Mouse (Mus musculus) limb, embryonic 12.5 days (tissue): ENCODE data around the gene Trim41. TPM values are rescaled to one million over a fixed set of nuclear protein-coding genes. Genes with fewer than 3 reads are reported as not detected.
"Not testable (repeated sequence)": the region's sequence is repeated elsewhere in the genome, so short reads cannot be mapped to it uniquely, and the experiment has no call there.

Experiments
- ATAC-seq: fragments of 200-750 bp; cut with Nextera tagmentation; 2 replicates; pipeline ENCODE4 v1.8.0; 2017; ENCODE audit warnings: low read depth, moderate TSS enrichment; ENCODE audit not compliant: insufficient number of reproducible peaks, insufficient read depth, low FRiP score, low TSS enrichment
- H3K27ac ChIP-seq: fragments of 300-500 bp; sonication (generic); 2 replicates; pipeline ENCODE4 v1.5.1; 2016; ENCODE audit warnings: mild to moderate bottlenecking, moderate library complexity
- H3K27me3 ChIP-seq: fragments of 300-500 bp; sonication (generic); 2 replicates; pipeline ENCODE4 v1.6.1; 2016; ENCODE audit warnings: mild to moderate bottlenecking, moderate library complexity
- H3K36me3 ChIP-seq: fragments of 300-500 bp; sonication (generic); 2 replicates; pipeline ENCODE4 v1.6.1; 2016; ENCODE audit warnings: mild to moderate bottlenecking, moderate library complexity
- H3K4me1 ChIP-seq: fragments of 300-500 bp; sonication (generic); replicated peaks from 2 replicates; pipeline ENCODE4 v1.6.1; 2016
- H3K4me2 ChIP-seq: fragments of 300-500 bp; sonication (generic); 2 replicates; pipeline ENCODE4 v1.6.1; 2016; ENCODE audit warnings: mild to moderate bottlenecking, moderate library complexity
- H3K4me3 ChIP-seq: fragments of 300-500 bp; sonication (generic); replicated peaks from 2 replicates; pipeline ENCODE4 v1.5.1; 2016; ENCODE audit warnings: mild to moderate bottlenecking
- H3K9ac ChIP-seq: fragments of 300-500 bp; sonication (generic); replicated peaks from 2 replicates; pipeline ENCODE4 v1.6.1; 2016; ENCODE audit warnings: mild to moderate bottlenecking, moderate library complexity
- H3K9me3 ChIP-seq: fragments of 300-500 bp; sonication (generic); 2 replicates; pipeline ENCODE4 v1.6.1; 2016; ENCODE audit warnings: mild to moderate bottlenecking, moderate library complexity
- WGBS: fragments of 180-500 bp; shearing (Covaris S2); methylation state at CpG from one replicate; pipeline ENCODE4 v1.1.7; 2016; 5-methylcytosine and 5-hydroxymethylcytosine counted together
- polyA plus RNA-seq: library from polyadenylated mRNA; unstranded; fragments of >200 nt; fragmentation: Nextera tagmentation; extraction: Ambion mirVana; gene quantifications from 2 replicates; pipeline ENCODE4 v1.2.1, GENCODE M21; 2016

The Trim41 gene
- polyA plus RNA-seq, 1 experiment from 2014 or later: 7.3 TPM

DNA sequence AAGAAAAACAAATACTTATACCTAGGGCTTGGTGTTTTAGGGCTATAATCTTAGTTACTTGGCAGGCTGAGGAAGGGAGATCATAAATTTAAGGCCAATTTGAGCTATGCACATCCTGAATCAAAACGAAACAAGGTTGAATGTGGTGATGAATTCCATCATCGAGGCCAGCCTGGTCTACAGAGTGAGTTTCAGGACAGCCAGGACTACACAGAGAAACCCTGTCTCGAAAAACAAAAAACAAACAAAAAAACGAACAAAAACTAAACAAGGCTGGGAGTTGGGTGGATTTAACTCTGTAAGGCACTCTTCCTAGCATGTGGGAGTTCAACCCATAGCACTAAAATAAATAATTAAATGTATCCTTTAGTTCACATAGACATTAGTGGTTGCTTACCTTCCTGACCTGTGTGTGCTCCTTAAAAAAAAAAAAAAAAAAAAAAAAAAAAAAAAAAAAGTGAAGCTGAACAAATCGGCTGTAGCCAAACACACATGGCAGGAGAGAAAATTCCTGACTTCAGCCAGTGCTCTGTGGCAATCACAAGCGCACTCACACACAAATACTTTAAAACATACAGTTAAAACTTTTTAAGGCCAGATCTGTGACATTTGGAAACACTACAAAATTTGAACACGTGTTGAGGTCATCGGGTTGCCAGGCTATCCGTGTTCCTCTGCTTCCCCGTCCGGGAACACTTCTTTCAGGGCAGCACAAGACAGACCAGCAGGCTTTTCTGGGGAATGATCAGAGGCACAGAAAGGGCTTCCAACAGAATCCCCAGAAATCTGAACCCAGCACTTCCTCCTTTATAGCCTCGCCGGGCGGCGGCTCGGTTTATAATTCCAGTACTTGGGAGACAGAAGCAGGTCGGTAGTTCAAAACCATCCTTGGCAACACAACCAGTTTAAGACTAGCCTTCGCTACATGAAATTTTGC lies 17.9 kb downstream of the Trim41 start:
- no peaks in the 10 kb centered on the region for H3K27me3 ChIP-seq
- peaks cover 30% of the 10 kb centered on the region for H3K36me3 ChIP-seq
- no peaks in the 10 kb centered on the region for H3K9me3 ChIP-seq
- H3K27ac ChIP-seq: peak overlapping the region; percentile 90
- H3K4me3 ChIP-seq: peak overlapping the region; percentile 61
- H3K4me2 ChIP-seq: peak overlapping the region; percentile 91
- H3K9ac ChIP-seq: peak overlapping the region; percentile 83
- H3K4me1 ChIP-seq: peaks cover 28% of the 10 kb centered on the region
- peak; percentile 7; the same call in 1 of the 2 replicates for ATAC-seq
- WGBS: 8% methylated on average over 18 of the region's 18 CpGs

DNA sequence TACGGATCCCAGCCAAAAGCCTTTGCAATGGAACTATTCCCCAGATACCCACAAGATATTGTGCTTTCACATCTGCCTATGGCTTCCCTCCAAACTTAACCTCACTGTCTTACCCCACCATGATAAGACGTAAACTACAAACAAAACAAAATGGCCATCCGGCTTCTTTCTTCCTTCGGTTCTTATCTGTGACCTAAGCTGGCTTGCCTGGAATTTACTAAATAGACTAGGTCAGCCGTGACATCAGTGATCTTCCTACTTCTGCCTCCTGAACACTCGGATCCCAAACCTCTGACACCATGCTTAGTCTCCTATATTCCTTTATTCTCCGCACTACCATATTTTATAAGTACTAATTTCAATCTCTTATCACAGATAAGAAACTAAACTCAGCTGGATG lies 18.8 kb downstream of the Trim41 start:
- H3K4me1 ChIP-seq: peaks cover 28% of the 10 kb centered on the region
- no peaks in the 10 kb centered on the region for H3K27me3 ChIP-seq
- ATAC-seq: no peak
- WGBS: 88% methylated on average over 7 of the region's 7 CpGs
- H3K27ac ChIP-seq: no peak overlapping the region
- no peak overlapping the region; the same call in 1 of the 2 replicates for H3K4me3 ChIP-seq
- H3K4me2 ChIP-seq: peak overlapping the region; percentile 91
- peak overlapping the region; percentile 1; the same call in 1 of the 2 replicates for H3K9ac ChIP-seq
- H3K9me3 ChIP-seq: no peaks in the 10 kb centered on the region
- peaks cover 21% of the 10 kb centered on the region for H3K36me3 ChIP-seq

DNA sequence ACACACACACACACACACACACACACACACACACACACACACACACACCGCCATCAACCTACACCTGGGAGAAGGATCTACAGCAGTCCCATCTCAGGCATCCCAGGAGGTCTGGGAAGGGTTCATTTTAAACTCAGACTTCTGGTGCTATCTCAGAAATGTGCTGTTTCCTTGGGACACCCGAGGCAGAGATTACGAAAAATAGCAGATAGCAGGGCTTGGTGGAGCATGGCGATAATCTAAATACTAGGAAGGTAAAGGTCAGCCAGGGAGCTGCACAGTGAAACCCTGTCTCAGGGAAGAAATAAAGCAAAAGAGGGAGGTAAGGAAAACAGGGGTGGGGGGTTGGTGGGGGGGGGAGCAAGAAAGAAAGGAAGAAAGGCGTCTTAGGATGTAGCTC lies 19.9 kb downstream of the Trim41 start:
- H3K36me3 ChIP-seq: peaks cover 11% of the 10 kb centered on the region
- WGBS: 92% methylated on average over 5 of the region's 5 CpGs

DNA sequence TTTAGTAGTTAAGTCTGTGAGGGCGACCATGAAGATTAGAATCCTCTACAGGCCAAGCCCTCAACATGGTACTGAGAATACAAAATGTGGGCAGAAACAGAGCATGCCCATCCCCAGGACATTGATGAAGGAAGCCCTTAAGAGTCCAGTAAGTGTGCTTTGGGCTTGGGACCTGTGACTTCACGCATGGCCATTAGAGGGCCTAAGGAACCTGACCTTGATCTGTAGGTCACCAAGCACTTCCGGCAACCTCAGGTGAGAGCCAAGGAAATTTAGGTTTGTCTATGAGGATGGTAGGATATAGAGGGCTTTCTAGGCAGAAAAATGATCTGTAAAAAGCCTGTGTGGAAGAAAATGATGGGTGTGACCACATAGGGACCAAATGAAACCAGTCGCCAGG lies 20.9 kb downstream of the Trim41 start:
- Histone ChIP-seq H3K4me1 (peaks cover 9% of the 10 kb centered on the region), H3K4me2 (no peak overlapping the region), H3K36me3 (peaks cover under 1% of the 10 kb centered on the region; the same call in 1 of the 2 replicates), H3K9ac (no peak overlapping the region), H3K4me3 (no peak overlapping the region), H3K27me3 (no peaks in the 10 kb centered on the region), H3K27ac (no peak overlapping the region), H3K9me3 (no peaks in the 10 kb centered on the region)
- 76% methylated on average over 4 of the region's 4 CpGs for WGBS
- no peak for ATAC-seq

More for the DNA sequence above, 19.9 kb downstream of the Trim41 start:
- Histone ChIP-seq H3K27ac (no peak overlapping the region), H3K9me3 (no peaks in the 10 kb centered on the region), H3K27me3 (no peaks in the 10 kb centered on the region), H3K4me1 (peaks cover 19% of the 10 kb centered on the region), H3K4me2 (no peak overlapping the region), H3K9ac (no peak overlapping the region), H3K4me3 (no peak overlapping the region)
- ATAC-seq: no peak

DNA sequence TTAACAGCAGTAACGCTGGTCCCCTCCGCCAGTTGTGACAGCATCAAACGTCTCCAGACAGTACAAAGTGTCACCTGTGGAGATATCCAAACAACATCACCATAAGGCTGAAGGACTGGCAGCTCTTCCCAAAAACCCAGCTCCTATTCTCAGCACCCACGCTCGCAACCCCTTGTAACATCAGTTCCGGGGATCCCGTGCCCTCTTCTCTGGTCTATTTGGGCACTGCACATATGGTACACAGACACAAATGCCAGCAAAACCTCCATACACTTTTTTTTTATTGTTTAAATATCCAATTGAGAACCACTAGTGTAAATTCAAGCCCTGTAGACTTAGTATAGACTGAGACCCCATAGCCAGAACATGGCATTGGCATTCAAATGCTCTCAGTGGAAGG lies 21.9 kb downstream of the Trim41 start:
- H3K27ac ChIP-seq: no peak overlapping the region
- 94% methylated on average over 7 of the region's 7 CpGs for WGBS
- peaks cover 6% of the 10 kb centered on the region; the same call in 1 of the 2 replicates for H3K4me1 ChIP-seq
- no peak overlapping the region for H3K4me2 ChIP-seq
- no peaks in the 10 kb centered on the region for H3K36me3 ChIP-seq
- no peak for ATAC-seq
- no peak overlapping the region for H3K4me3 ChIP-seq
- H3K9me3 ChIP-seq: no peaks in the 10 kb centered on the region
- H3K27me3 ChIP-seq: no peaks in the 10 kb centered on the region
- H3K9ac ChIP-seq: no peak overlapping the region

DNA sequence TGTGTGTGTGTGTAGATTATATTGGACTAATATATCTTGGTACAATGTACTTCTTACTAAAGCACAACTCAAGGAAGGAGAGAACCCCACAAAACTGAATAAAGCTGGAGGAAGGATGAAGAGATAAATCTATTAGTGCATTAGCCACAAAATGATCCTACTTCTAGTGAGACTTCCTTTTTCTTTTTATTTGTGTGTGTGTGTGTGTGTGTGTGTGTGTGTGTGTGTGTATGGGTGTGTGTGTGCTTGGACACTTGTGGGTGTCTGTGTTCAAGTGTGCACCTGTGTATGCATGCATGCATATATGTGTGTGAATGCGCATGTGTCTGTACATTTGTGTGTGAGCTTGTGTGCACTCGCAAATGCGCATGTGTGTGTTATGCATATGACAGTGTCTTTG lies 24.0 kb downstream of the Trim41 start:
- ATAC-seq: no peak
- no peak overlapping the region for H3K27ac ChIP-seq
- no peak overlapping the region for H3K4me3 ChIP-seq
- no peaks in the 10 kb centered on the region for H3K27me3 ChIP-seq
- H3K4me1 ChIP-seq: no peaks in the 10 kb centered on the region; the same call in 1 of the 2 replicates
- 98% methylated on average over 3 of the region's 3 CpGs for WGBS
- H3K36me3 ChIP-seq: no peaks in the 10 kb centered on the region
- no peak overlapping the region for H3K9ac ChIP-seq
- no peaks in the 10 kb centered on the region for H3K9me3 ChIP-seq
- H3K4me2 ChIP-seq: no peak overlapping the region

DNA sequence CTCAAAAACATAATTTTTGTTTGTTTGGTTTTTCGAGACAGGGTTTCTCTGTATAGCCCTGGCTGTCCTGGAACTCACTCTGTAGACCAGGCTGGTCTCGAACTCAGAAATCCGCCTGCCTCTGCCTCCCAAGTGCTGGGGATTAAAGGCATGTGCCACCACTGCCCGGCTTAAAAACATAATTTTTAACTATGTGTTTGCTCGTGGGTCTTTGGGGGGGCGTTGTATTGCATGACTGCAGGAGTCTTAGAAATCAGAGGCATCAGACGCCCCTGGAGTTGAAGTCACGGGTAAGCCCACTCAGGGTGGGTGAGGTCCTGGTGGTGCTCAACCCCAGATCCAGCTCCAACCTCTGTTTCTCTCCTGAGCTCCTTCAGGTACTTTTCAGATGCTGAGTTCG lies 25.3 kb downstream of the Trim41 start:
- 85% methylated on average over 9 of the region's 9 CpGs for WGBS

DNA sequence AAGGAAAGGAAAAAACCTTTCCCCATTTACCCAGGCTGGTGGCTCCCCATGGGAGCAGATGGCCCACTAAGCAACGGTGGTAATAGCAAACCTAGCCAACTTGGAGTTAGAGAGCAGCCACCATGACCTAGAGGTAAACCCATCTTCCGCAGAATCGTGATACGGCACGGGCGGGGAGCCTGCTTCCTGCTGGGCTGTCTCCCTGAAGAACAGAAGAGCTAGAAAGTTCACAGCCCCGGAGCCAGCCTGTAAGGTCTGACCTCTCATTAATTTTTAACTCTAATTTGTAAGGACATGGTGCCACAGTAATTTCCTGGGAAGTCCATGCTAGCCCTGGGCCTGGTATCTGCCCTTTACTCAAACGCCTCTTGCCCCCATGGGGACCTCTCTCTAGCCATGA lies 26.2 kb downstream of the Trim41 start:
- WGBS: 62% methylated on average over 8 of the region's 8 CpGs
- Histone ChIP-seq H3K4me1 (no peaks in the 10 kb centered on the region), H3K9me3 (no peaks in the 10 kb centered on the region), H3K4me2 (no peak overlapping the region), H3K4me3 (no peak overlapping the region), H3K9ac (no peak overlapping the region), H3K27me3 (no peaks in the 10 kb centered on the region), H3K27ac (no peak overlapping the region), H3K36me3 (no peaks in the 10 kb centered on the region)
- no peak for ATAC-seq

More for the DNA sequence above, 25.3 kb downstream of the Trim41 start:
- not testable (repeated sequence) for H3K27me3 ChIP-seq, H3K9me3 ChIP-seq, H3K36me3 ChIP-seq, H3K4me3 ChIP-seq, ATAC-seq, H3K4me2 ChIP-seq, H3K27ac ChIP-seq, H3K9ac ChIP-seq, H3K4me1 ChIP-seq

DNA sequence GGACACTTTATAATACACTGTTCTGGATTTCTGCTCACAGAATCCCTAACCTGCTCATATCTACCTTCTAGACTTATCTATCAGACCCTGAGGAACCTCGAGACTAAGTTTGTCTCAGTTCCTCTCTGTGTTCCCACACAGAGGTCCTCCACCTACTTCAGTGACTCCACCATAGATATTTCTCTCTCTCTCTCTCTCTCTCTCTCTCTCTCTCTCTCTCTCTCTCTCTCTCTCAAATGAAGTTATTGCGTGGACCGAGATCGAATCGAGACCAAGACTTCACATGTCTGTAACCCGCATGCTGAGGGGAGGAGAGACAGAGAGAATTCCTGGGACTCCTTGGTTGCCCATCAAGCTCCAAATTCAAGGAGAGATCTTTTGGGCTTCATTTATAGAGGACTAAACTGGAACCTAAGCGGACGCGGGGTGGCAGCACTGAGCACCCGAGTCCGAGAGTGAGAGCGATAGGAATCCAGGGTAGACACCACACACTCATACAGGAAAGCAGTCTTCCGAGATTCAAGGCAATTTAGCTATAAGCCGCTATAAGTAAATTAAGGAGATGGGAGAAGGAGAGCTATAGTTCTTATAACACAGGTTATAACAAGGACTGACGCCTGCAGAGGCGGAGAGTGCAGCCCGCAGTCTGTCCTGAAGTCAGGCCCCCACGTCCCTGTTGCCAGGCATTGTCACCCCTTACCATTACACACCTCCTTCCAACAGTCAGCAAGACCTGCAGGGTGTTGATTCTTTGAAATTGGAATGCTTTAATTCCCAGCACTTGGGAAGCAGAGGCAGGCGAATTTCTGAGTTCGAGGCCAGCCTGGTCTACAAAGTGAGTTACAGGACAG lies 27.0 kb downstream of the Trim41 start:
- Histone ChIP-seq H3K9me3 (no peaks in the 10 kb centered on the region), H3K4me1 (no peaks in the 10 kb centered on the region), H3K4me2 (peak overlapping the region; percentile 49), H3K27me3 (no peaks in the 10 kb centered on the region), H3K36me3 (no peaks in the 10 kb centered on the region), H3K9ac (no peak overlapping the region), H3K27ac (no peak overlapping the region), H3K4me3 (peak overlapping the region; percentile 22; the same call in 1 of the 2 replicates)
- ATAC-seq: peak; percentile 69; the same call in 1 of the 2 replicates
- WGBS: 16% methylated on average over 20 of the region's 20 CpGs

DNA sequence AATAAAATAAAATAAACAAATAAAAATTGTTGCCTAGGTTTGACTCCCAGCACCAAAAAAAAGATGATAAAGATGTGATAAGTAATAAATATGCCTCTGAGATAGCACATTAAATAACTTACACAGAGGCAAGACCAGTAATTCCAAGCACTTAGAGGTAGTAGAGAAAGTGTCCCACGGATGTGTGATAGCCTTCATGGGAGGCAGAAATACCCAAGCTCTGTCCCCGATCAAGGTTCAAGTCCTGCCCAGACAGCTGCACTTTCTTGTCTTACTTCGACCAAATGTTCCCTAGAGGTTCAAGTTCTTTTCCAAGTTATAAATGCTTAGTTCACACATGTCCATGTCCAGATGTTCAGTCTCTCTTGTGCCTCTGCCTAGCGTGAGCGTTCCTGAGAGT lies 27.9 kb downstream of the Trim41 start:
- Histone ChIP-seq H3K36me3 (no peaks in the 10 kb centered on the region), H3K27me3 (no peaks in the 10 kb centered on the region), H3K27ac (no peak overlapping the region), H3K4me3 (no peak overlapping the region), H3K4me1 (no peaks in the 10 kb centered on the region), H3K9me3 (no peaks in the 10 kb centered on the region), H3K4me2 (no peak overlapping the region), H3K9ac (no peak overlapping the region)
- 83% methylated on average over 5 of the region's 5 CpGs for WGBS
- ATAC-seq: no peak
